Mouse (Mus musculus): ENCODE measurements around the gene Traf3ip1. TPM values are rescaled to one million over a fixed set of nuclear protein-coding genes. Genes with fewer than 3 reads are reported as not detected.

The Traf3ip1 gene
- total RNA-seq (2021): 10 to 100 TPM; 14.9 to 16.3 TPM
- long read RNA-seq, experiment 1, partial matches to known transcripts: 1 of 2 reads
- long read RNA-seq, experiment 1, other reads (novel, unspliced or antisense): 1 of 2 reads
- long read RNA-seq, experiment 2, partial matches to known transcripts: 2 of 3 reads
- long read RNA-seq, experiment 2, other reads (novel, unspliced or antisense): 0 of 3 reads

- intact Hi-C loops (cut with DNase I): no loop called here
- DNase-seq (ENCODE audit: low spot score in 2 of 2): peak; percentile 91 to 92
Observed at GRCm38 (mm10) chr1:91494457-91495140, at the start of gene Traf3ip1. Gene Traf3ip1 (plus strand): TSS chr1:91494647.

- intact Hi-C loops (cut with DNase I): no loop called here
- peak; percentile 34 to 57 for DNase-seq (ENCODE audit: low spot score in 2 of 2)
Observed at GRCm38 (mm10) chr1:91444841-91445830, 49.3 kb upstream of the Traf3ip1 start.

GRCm38 (mm10) chr1:91446060-91446459 lies 48.4 kb upstream of the Traf3ip1 start:
- intact Hi-C loops (cut with DNase I): no loop called here
- DNase-seq (ENCODE audit: low spot score in 2 of 2): peak in 1 of 2 experiments; percentile 49

GRCm38 (mm10) chr1:91446511-91446910 lies 47.9 kb upstream of the Traf3ip1 start:
- intact Hi-C loops (cut with DNase I): no loop called here
- no peak for DNase-seq (ENCODE audit: low spot score in 2 of 2)

- intact Hi-C loops (cut with DNase I): no loop called here
- no peak for DNase-seq (ENCODE audit: low spot score in 2 of 2)
Observed at GRCm38 (mm10) chr1:91448688-91449087, 45.8 kb upstream of the Traf3ip1 start.

GRCm38 (mm10) chr1:91450851-91451250 lies 43.6 kb upstream of the Traf3ip1 start:
- DNase-seq (ENCODE audit: low spot score in 2 of 2): no peak
- intact Hi-C loops (cut with DNase I): no loop called here

GRCm38 (mm10) chr1:91451547-91452084 lies 42.8 kb upstream of the Traf3ip1 start:
- DNase-seq (ENCODE audit: low spot score in 2 of 2): no peak
- intact Hi-C loops (cut with DNase I): no loop called here

- intact Hi-C loops (cut with DNase I): no loop called here
- no peak for DNase-seq (ENCODE audit: low spot score in 2 of 2)
Observed at GRCm38 (mm10) chr1:91453932-91454331, 40.5 kb upstream of the Traf3ip1 start.

- intact Hi-C loops (cut with DNase I): no loop called here
Observed at GRCm38 (mm10) chr1:91454366-91454765, 40.1 kb upstream of the Traf3ip1 start.

GRCm38 (mm10) chr1:91454927-91455326 lies 39.5 kb upstream of the Traf3ip1 start:
- intact Hi-C loops (cut with DNase I): no loop called here

More at GRCm38 (mm10) chr1:91454366-91454765, 40.1 kb upstream of the Traf3ip1 start:
- DNase-seq (ENCODE audit: low spot score in 2 of 2): no peak

GRCm38 (mm10) chr1:91455661-91456161 lies 38.7 kb upstream of the Traf3ip1 start:
- intact Hi-C loops (cut with DNase I): no loop called here
- DNase-seq (ENCODE audit: low spot score in 2 of 2): no peak

More at GRCm38 (mm10) chr1:91454927-91455326, 39.5 kb upstream of the Traf3ip1 start:
- DNase-seq (ENCODE audit: low spot score in 2 of 2): no peak

GRCm38 (mm10) chr1:91456301-91456801 lies 38.1 kb upstream of the Traf3ip1 start:
- peak; percentile 47 to 64 for DNase-seq (ENCODE audit: low spot score in 2 of 2)
- intact Hi-C loops (cut with DNase I): no loop called here

- intact Hi-C loops (cut with DNase I): no loop called here
- DNase-seq (ENCODE audit: low spot score in 2 of 2): no peak
Observed at GRCm38 (mm10) chr1:91457116-91457515, 37.3 kb upstream of the Traf3ip1 start.

GRCm38 (mm10) chr1:91457698-91458097 lies 36.7 kb upstream of the Traf3ip1 start:
- peak; percentile 69 to 87 for DNase-seq (ENCODE audit: low spot score in 2 of 2)
- intact Hi-C loops (cut with DNase I): no loop called here

GRCm38 (mm10) chr1:91458223-91458861 lies 36.1 kb upstream of the Traf3ip1 start:
- intact Hi-C loops (cut with DNase I): no loop called here
- DNase-seq (ENCODE audit: low spot score in 2 of 2): peak; percentile 72 to 96

GRCm38 (mm10) chr1:91459059-91459809 lies 35.2 kb upstream of the Traf3ip1 start, which contains the start of gene Per2:
Gene Per2 (minus strand): TSS chr1:91459324.
- intact Hi-C loops (cut with DNase I): no loop called here
- DNase-seq (ENCODE audit: low spot score in 2 of 2): peak; percentile 100

- no peak for DNase-seq (ENCODE audit: low spot score in 2 of 2)
- intact Hi-C loops (cut with DNase I): no loop called here
Observed at GRCm38 (mm10) chr1:91460069-91460468, 34.4 kb upstream of the Traf3ip1 start.

GRCm38 (mm10) chr1:91460564-91460963 lies 33.9 kb upstream of the Traf3ip1 start:
- intact Hi-C loops (cut with DNase I): no loop called here

More at GRCm38 (mm10) chr1:91460564-91460963, 33.9 kb upstream of the Traf3ip1 start:
- DNase-seq (ENCODE audit: low spot score in 2 of 2): no peak

All from left cerebral cortex, postnatal 14 days (tissue).